Mouse (Mus musculus) cerebellum, adult 2 months (tissue): ENCODE measurements at regions not wholly inside any gene's neighbourhood (a gene's known extent, or its start where the extent isn't known, plus 50 kb on each side); places are given as distances from the start of the nearest gene placed in this dataset.

Experiments
- CTCF ChIP-seq: fragments of 200-500 bp; IDR thresholded peaks from 2 replicates; pipeline ENCODE4 v1.5.1; 2011; ENCODE audit warnings: low read depth, mild to moderate bottlenecking, control low read depth, low read length, moderate library complexity, borderline replicate concordance; ENCODE audit not compliant: insufficient read depth
- POLR2A ChIP-seq: fragments of 200-500 bp; IDR thresholded peaks from 2 replicates; pipeline ENCODE4 v1.6.1; 2011; ENCODE audit warnings: low read length, control low read depth, borderline replicate concordance; ENCODE audit not compliant: insufficient read depth

GRCm38 (mm10) chr7:70433358-70433757 lies 66.8 kb upstream of the Nr2f2 start:
- TF ChIP-seq POLR2A (no peak), CTCF (no peak)
